Mouse (Mus musculus): ENCODE results near the gene Hdgfl3. TPM values are rescaled to one million over a fixed set of nuclear protein-coding genes. Genes with fewer than 3 reads are reported as not detected.
"Not testable (repeated sequence)": the region's sequence is repeated elsewhere in the genome, so short reads cannot be mapped to it uniquely, and the experiment has no call there.

Gene Hdgfl3
- total RNA-seq, 2 experiments from 2014 or later = 70.0 to 74.6 TPM

- no peak for DNase-seq (ENCODE audit: low spot score in 2 of 2)
Measured at GRCm38 (mm10) chr7:81856221-81856620, 78.1 kb downstream of the Hdgfl3 start.

GRCm38 (mm10) chr7:81855694-81856093 lies 78.6 kb downstream of the Hdgfl3 start, which contains the start of gene Gm10160:
Gm10160 (minus strand) TSS chr7:81855794.
- no peak for DNase-seq (ENCODE audit: low spot score in 2 of 2)

DNA sequence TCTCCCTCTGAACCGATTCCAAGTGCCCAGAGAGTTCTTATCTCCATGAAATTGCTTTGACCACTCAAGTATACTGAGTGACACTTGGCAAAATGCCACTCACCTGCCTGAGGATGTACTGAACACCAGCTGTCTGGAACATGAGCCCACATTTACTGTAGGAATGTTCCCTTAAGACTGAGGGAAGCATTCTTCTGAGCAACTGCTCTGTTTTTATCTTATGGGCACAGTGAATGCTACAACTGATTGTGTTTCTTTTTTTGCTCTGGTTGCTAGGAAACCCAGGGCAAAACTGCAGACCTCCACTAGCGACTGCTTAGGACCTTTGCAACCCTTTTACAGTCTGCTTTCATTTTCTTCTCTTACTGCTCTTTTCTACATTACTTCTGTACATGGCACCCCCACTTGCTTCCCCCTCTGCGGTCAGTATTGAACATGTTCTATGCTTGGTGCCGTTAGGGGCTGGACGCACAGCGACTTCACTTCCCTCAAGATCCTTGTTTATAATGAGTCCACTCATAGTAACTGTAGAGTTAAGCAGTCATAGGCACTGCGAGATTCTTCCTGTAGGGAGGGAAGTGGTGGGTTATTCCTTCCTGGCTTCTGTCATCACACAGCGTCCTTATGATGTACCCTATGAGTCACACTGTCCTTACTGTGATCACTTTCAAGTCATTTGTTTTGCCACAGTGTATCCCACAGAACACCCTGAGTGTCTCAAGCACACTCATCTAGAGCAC lies 79.5 kb downstream of the Hdgfl3 start:
- DNase-seq (ENCODE audit: low spot score in 2 of 2) = no peak

DNA sequence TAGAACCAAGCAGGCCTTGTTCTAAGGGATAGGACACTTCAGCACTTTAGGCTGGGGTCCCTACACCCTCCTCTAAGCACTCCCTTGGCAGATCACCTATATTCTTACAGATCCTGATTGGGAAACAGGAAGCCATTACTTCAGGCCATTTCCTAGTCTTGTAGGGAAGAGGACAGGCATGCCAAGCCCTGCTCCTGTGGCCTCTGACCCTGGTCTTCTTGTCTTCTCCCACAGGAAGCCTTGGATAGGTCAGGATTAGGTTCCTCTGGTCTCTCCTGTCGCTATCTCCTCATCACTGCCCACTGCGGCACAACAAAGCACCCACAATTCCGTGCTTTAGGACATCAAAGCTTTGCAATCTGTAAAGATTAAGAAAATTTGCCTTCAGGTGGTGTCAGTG lies 82.6 kb downstream of the Hdgfl3 start:
- DNase-seq (ENCODE audit: low spot score in 2 of 2) = no peak

DNA sequence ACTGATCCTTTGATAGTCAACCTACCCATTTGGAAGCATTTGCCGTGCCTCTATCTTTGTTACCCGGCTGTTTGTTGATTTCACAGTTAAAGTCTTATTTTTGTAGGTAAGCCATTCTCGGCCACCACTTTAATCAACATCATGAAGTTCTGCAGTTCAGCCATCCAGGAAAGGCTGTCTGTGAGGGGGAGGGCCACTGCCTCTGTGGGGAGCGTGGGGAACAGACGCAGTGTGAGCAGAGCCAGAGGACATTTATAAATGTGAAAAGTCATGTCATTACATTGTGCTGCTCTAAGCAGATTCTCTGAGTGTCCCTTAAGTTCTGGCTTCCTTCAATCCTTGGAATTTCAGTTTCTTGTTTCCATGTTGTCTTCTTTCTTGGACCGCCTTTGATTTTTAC lies 84.1 kb downstream of the Hdgfl3 start:
- no peak for DNase-seq (ENCODE audit: low spot score in 2 of 2)

GRCm38 (mm10) chr7:81849633-81850032 lies 84.6 kb downstream of the Hdgfl3 start:
- no peak for DNase-seq (ENCODE audit: low spot score in 2 of 2)

DNA sequence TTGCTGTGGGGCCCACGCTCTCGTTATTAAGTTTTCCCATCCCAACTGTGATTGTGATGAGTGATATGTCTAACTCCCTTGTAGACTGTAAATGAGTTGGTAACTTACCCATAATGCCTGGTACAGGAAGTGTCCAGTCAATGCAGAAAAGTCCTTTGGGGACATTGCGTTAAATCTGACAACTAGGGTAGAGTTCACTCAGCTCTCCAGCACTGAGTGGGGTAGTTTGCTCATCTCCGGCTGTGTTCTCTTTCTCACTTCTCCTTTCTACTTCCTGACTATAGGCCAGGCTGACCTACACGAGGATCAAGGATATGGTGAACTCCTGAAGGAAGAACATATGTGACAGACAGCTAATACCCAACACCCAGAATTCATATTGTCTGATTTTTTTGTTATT lies 85.1 kb downstream of the Hdgfl3 start:
- DNase-seq (ENCODE audit: low spot score in 2 of 2) = no peak

DNA sequence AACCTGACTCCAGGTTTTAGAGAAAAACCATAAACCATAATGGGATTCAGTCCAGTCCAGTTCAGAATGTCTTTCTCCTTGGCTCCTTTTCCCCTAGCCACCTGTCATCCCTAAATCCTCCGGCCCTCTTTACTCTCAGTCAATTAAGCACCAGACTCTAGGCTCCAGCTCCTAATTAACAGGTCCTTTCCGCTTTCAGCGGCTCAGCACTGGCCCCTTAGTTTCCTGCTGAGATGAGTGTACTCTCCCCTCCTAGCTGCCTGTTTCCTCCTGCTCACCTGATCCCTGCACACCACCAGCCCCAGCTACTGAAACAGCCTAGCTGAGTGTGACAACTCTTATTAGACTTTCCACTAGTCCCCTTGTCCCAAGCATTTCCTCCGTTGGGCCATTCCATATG lies 86.5 kb downstream of the Hdgfl3 start:
- no peak for DNase-seq (ENCODE audit: low spot score in 2 of 2)

DNA sequence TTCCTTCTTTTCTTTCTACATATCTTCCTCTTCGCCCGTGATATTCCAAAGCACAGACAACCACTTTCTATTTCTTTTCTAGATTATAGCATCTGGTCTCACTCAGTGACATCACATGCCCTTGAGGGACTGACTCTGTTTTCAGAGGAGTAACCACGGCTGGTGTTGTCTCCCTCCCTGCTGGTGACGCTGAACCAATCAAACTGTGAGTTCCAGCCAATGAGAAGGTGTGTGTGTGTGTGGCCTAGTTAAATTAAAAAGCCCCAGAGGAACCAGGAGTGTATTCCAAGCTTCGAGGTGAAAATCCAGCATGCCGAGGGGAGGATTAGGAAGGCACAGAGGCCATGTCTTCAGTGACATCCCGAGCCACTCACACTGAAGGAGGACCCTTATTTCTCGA lies 87.3 kb downstream of the Hdgfl3 start:
- DNase-seq (ENCODE audit: low spot score in 2 of 2) = no peak

DNA sequence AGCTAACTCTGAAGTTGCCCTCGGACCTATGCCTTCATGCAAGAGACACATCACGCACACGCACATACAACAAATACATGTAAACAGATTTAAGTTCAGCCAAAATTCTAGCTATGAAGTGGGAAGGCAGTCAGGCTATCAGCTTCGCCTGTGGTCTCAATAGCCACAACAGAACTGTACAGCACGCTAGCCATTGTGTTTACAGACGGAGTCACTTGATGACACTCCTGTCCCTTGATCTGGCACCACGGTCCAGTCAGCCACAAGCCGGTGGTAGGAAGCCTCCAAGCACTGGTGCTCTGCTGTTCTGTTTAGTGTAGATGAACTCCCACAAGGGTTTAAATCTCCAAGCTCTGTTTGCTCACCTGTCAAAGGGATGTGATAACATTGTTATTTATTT lies 88.3 kb downstream of the Hdgfl3 start:
- DNase-seq (ENCODE audit: low spot score in 2 of 2) = no peak

DNA sequence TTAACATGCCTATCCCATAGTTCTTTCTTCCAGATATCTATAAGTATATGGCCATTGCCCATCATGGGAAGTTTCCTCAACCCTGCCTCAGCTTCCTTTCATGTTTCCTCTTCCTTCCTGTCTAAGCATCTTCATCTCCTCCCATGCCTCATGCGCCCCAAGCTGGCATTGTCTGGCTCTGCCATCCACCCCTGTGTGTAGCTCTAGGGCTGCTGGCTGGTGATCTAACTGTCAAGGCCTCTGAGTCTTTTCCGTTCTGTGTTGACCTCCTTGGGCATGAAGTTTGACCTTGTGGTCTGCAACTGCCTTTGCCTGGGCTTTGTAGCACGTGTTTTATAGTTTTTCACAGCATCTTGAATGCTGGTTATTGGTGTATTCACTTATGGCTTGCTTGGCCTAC lies 89.0 kb downstream of the Hdgfl3 start:
- no peak for DNase-seq (ENCODE audit: low spot score in 2 of 2)

DNA sequence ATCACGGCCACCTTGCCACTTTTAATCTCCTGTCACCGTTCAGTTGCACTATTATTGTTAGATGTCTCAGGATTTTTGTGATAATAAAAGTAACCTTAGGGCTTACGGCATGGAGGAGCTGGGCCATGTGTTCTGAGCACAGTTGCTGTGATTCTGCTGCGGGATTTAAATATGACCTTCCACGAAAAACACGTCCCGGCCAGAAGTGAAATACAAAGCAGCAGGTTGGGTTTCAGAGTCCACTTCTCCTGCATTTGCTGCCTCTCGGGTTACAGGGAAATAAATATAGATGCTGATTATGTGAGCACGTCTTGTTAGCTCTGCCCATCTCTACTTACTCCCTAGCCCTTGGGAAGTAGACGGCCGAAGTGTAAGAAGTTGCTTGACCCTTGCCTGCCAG lies 89.5 kb downstream of the Hdgfl3 start:
- DNase-seq (ENCODE audit: low spot score in 2 of 2) = no peak

DNA sequence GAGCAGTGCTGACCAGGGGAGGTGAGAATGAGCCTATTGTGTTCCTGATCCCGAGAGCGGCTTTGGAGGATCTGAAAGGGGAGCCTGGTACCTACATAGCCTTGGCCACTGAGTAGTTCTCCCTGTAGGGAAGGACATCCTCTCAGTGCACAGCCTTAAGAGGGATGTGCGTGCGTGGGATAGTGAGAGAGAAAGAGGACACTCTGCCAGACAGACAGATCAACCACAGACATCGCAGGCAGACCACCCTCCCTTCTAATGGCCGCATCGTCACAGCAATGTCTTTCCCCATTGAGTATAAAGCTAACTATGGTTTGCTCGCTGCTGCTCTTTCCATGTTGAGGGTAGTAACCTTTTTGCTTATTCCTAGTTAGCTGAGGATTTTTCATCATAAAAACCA lies 90.4 kb downstream of the Hdgfl3 start:
- no peak for DNase-seq (ENCODE audit: low spot score in 2 of 2)

GRCm38 (mm10) chr7:81842998-81843397 lies 91.3 kb downstream of the Hdgfl3 start:
- DNase-seq (ENCODE audit: low spot score in 2 of 2) = no peak

GRCm38 (mm10) chr7:81842141-81842540 lies 92.1 kb downstream of the Hdgfl3 start:
- DNase-seq (ENCODE audit: low spot score in 2 of 2) = no peak

DNA sequence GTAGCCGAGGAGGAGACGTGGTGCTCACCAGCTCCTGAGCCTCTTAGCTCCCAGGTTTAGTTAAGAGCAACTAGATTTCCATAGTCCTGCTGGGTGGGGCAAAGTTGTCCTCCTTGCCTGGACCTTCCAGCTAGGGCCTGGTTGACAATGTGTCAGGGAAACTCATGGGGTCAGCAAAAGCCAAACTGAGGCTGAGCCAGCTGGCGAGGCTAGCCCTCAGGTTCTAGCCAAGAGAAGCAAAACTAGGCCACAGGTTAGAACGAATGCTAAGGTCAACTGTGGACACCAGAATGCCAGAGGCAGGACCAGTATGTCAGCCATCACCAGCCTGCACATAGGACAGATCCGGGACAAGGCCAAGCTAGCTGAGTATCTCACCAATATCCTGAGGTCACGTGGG lies 92.8 kb downstream of the Hdgfl3 start:
- DNase-seq (ENCODE audit: low spot score in 2 of 2) = no peak

DNA sequence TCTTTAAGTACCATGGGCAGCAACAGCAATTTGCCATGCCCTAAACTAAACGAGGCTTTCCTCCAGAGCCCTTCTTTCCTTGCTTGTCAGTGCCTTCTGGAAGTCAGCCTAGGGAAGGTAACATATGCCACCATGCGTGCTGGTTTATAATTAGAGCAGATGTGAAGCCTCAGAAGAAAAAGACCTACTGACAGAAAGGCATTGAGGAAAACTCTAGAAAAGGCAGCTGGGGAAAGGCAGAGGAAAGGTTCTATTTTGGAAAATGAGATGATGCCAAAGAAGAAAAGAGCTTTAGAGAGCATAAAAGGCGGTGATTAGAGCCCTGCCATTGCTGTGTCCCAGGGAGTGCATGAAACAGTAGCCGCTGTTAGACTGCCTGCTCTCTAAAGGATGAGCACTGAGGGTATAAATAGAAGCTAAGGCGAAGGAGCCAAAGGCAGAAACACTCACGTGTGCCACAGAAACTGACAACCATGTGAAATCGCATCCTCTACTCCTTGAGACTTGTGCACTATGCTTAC lies 93.6 kb downstream of the Hdgfl3 start:
- no peak for DNase-seq (ENCODE audit: low spot score in 2 of 2)

GRCm38 (mm10) chr7:81839746-81840145 lies 94.5 kb downstream of the Hdgfl3 start:
- no peak for DNase-seq (ENCODE audit: low spot score in 2 of 2)

DNA sequence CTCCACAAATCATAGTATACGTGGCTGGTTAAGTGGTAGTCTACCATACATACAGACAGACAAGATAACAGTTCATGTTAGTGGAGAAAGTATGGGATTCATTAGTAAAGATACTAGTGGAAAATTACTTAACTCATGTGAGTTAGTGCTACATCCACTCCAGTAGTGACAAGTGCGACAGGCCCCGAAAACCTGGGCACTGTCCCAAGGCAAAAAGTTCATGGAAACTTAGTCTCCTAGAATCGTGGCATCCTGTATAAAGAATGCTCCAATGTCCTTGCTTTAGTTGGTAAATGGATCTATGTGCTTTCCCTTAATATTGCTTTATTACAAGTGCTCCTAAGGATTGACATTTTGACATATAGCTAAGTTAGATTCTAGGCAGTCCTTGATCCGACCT lies 96.5 kb downstream of the Hdgfl3 start:
- DNase-seq (ENCODE audit: low spot score in 2 of 2) = not testable (repeated sequence)

DNA sequence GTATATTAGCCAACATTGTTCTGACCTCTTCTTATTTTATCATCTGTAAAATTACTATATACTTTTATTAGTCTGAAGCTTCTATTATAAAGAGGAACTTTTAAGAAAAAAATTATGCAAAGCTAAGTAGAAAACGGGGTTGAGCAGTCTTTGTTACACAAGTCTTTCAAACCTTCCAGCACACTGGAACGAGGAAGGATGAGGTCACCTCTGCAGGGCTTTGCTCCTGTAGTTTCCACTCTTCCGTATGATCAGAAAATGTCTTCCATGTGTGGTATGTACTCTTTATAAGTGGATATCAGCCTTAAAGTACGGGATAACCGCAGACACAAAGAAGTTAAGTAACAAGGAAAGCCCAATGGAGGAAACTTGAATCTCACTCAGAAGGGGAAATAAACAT lies 98.8 kb downstream of the Hdgfl3 start:
- no peak for DNase-seq (ENCODE audit: low spot score in 2 of 2)

DNA sequence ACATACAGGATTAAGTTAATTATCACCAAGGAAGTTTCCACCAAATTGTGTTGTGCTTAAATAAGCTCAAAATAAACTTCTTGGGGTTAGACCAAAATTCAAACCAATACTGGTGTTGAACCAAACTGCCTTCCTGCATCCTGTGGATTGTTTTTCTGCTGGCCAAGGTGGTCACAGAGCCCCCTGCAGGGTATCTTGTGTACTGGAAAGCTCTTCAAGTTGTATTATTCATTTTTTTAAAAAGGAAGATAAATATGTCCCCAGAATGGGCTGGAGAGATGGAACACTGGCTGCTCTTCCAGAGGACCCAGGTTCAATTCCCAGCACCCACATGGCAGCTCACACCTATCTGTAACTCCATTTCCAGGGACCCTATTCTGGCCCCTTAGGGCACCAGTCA lies 99.4 kb downstream of the Hdgfl3 start:
- DNase-seq (ENCODE audit: low spot score in 2 of 2) = no peak
